Mouse (Mus musculus): ENCODE results near the gene Nfam1. TPM values are rescaled to one million over a fixed set of nuclear protein-coding genes. Genes with fewer than 3 reads are reported as not detected.
A peak's percentile ranks its signal among the peaks of the same experiment; 100 is the strongest.
"Not testable (repeated sequence)": the region's sequence is repeated elsewhere in the genome, so short reads cannot be mapped to it uniquely, and the experiment has no call there.

Nfam1 gene
- polyA plus RNA-seq (2015; fragmentation: Nextera tagmentation; extraction: Ambion mirVana) = 2.1 and 2.7 TPM in 2 replicates

DNA sequence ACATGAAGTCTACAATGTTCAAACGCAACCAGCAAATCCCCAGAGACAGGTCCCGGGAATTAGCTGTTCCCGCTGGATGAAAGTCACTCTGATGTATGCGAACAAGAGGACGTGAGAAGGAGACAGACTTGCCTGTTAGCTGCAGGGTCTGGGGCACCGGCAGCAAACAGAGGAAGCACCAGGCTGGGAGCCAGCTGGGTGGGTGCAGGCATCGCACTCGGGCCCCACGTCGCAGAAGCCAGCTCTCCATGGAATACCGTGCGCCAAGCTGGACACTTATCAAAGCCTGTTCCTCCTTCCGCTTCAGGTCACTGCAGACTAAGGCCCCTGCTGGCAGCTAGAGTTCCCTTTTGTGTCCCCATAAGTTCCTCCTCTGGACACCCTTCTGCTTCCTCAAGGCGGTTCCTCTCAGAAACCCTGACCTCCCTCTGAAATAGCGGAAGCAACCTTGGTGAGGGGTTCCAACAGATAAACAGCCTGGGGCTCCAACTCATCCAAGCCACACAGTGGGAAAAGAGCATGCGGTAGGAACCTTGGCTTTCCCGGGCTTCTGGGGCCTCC, at the start of gene Nfam1:
Gene Nfam1 (minus strand): TSS at position 326 of the 561 bp plus-strand sequence.
- no peak for ATAC-seq (ENCODE audit: low FRiP score, low read depth)
- peaks cover 51% of the 10 kb centered on the region for H3K4me1 ChIP-seq (replicated peaks)
- 0 out of 2 replicates have a peak within 1 kb of the TSS, but pooled peaks have one; percentile 47 for H3K4me2 ChIP-seq

DNA sequence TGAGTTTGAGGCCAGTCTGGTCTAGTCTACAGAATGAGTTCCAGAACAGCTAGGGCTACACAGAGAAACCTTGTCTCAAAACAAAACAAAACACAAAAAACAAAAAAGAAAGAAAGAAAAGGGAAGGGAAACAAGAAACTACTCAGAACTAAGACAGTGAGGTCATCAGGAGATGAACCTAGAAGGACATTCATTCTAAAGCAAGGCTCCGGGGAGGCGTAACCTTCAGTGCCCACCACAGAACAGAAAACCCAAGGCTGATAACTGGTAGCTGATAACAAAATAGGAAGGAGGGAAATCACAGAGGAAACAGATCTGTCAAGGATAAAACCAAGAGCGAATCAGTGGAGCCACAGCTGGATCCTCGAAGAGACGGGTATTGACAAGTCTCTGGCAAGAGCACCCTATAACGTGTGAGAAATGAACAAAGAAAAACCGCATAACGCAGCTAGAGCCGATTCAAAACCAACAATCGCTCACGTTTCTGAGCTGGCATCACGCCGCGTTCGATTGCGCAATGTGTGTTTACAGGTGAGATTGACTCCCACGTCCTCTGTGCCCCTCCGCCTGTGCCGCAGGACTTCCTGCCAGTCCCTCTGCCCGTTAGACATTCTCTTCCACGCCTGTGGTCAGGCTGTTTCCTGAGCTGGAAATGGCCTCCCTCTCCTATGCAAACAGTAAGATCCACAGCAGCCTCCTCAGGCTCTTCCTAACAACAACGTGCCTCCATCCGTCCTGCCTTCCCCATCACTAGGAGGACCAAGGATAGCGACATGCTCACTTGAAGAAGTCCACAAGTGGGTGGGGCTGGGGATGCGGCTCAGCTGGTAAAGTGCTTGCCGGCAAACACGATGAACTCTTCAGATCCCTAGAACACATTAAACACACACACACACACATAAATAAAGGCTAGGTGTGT, 42.8 kb upstream of the Nfam1 start:
- Histone ChIP-seq H3K9me3 (no peaks in the 10 kb centered on the region), H3K9ac (no peak overlapping the region), H3K27ac (replicated peaks) (no peak overlapping the region), H3K4me3 (no peak overlapping the region), H3K4me1 (replicated peaks) (no peaks in the 10 kb centered on the region), H3K27me3 (no peaks in the 10 kb centered on the region), H3K36me3 (no peaks in the 10 kb centered on the region), H3K4me2 (no peak overlapping the region)
- ATAC-seq (ENCODE audit: low FRiP score, low read depth) = no peak
- 69% methylated on average over 27 of the region's 27 CpGs for WGBS

More for the DNA sequence above, at the start of gene Nfam1:
- no peaks in the 10 kb centered on the region; the same call in 1 of the 2 replicates for H3K27me3 ChIP-seq
- H3K36me3 ChIP-seq = no peaks in the 10 kb centered on the region
- H3K9ac ChIP-seq = no peak within 1 kb of the TSS
- no peaks in the 10 kb centered on the region for H3K9me3 ChIP-seq
- 27% methylated on average over 17 of the region's 17 CpGs for WGBS
- no peak within 1 kb of the TSS; the same call in 1 of the 2 replicates for H3K27ac ChIP-seq (replicated peaks)
- H3K4me3 ChIP-seq = no peak within 1 kb of the TSS

DNA sequence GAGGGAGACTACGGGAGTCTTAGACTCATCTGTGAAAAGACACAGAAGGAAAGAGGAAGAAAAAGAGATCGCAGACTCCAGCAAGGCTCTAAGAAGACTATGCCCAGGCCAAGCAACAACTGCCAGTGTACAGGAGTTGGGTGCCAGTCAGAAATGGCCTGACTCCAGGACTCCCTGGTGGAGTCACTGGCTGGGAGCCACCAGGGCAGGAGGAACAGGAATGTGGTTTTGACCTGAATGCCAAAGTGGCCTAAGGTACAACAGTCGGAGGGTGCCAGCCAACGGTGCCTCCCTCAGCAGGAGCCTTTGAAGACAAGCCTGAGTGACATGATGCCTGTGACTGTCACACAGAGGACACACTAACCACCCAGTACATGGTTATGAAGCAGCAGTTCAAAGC, 41.1 kb upstream of the Nfam1 start:
- Histone ChIP-seq H3K9me3 (no peaks in the 10 kb centered on the region), H3K27me3 (no peaks in the 10 kb centered on the region), H3K9ac (no peak overlapping the region), H3K4me1 (replicated peaks) (no peaks in the 10 kb centered on the region), H3K36me3 (no peaks in the 10 kb centered on the region), H3K27ac (replicated peaks) (no peak overlapping the region), H3K4me3 (no peak overlapping the region), H3K4me2 (no peak overlapping the region)
- ATAC-seq (ENCODE audit: low FRiP score, low read depth) = no peak
- WGBS = 74% methylated on average over 4 of the region's 4 CpGs

DNA sequence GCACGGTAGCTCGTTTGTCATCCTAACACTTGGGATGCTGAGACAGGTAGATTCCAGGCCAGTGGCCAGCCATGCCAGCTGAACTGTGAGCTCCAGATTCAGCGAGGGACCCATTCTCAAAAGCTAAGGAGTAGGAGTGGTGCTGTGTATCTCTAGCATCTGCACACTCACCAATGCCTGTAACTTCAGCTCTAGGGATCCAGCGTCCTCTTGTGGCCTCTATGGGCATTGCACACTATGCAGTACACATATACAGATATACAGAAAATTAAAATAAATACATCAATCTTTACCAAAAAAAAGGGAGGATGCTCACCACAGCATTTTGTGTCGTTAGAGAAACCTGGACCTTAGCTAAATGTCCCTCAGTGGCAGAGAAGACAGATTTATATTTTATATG, 38.6 kb upstream of the Nfam1 start:
- ATAC-seq (ENCODE audit: low FRiP score, low read depth) = no peak
- Histone ChIP-seq H3K9me3 (no peaks in the 10 kb centered on the region), H3K4me3 (no peak overlapping the region), H3K27me3 (no peaks in the 10 kb centered on the region), H3K27ac (replicated peaks) (no peak overlapping the region), H3K36me3 (no peaks in the 10 kb centered on the region), H3K9ac (no peak overlapping the region), H3K4me1 (replicated peaks) (no peaks in the 10 kb centered on the region), H3K4me2 (no peak overlapping the region)
- WGBS = 87% methylated on average over 5 of the region's 5 CpGs

DNA sequence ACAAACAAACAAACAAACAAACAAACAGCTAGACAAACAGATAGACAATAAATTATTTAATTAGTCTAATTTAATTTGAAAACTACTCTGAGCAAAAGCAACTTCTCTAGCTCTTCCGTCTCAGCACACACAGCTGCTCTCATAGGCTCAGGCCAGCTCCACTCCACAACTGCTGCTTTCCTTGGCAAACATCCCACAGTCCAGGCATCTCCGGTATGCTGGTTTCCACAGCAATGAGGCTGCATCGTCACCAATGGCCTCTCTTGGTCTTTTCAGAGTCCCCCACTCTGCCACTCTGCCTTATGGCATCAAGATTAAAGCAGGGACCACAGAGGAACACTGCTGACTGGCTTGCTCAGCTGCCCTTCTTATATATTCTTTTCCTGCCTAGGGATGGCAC, 37.8 kb upstream of the Nfam1 start:
- WGBS = 61% methylated on average over 3 of the region's 3 CpGs
- H3K4me2 ChIP-seq = no peak overlapping the region
- no peaks in the 10 kb centered on the region for H3K9me3 ChIP-seq
- no peaks in the 10 kb centered on the region for H3K27me3 ChIP-seq
- no peaks in the 10 kb centered on the region for H3K36me3 ChIP-seq
- peak; percentile 71 for ATAC-seq (ENCODE audit: low FRiP score, low read depth)
- no peak overlapping the region for H3K9ac ChIP-seq
- H3K4me1 ChIP-seq (replicated peaks) = no peaks in the 10 kb centered on the region
- H3K27ac ChIP-seq (replicated peaks) = 0 out of 2 replicates have a peak overlapping the region, but pooled peaks have one; percentile 25
- no peak overlapping the region for H3K4me3 ChIP-seq

DNA sequence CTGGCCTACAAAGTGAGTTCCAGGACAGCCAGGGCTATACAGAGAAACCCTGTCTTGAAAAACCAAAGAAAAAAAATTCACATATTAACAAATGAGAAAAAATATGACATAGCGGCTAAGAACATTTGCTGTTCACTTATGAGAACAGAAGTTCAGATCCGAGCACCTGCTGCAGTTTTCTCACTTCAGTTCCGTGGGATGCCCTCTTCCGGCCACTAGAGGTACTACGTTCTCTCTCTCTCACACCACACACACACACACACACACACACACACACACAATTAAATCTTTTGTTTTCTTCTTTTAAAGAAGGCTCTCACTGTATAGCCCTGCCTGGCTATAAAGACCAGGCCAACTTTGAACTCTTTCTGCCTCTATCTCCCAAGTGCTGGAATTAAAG, 35.2 kb upstream of the Nfam1 start:
- H3K27ac ChIP-seq (replicated peaks) = no peak overlapping the region
- H3K9ac ChIP-seq = no peak overlapping the region
- no peaks in the 10 kb centered on the region for H3K9me3 ChIP-seq
- no peak overlapping the region for H3K4me2 ChIP-seq
- H3K4me1 ChIP-seq (replicated peaks) = no peaks in the 10 kb centered on the region
- 96% methylated on average over 5 of the region's 5 CpGs for WGBS
- no peaks in the 10 kb centered on the region for H3K36me3 ChIP-seq
- no peaks in the 10 kb centered on the region for H3K27me3 ChIP-seq
- no peak overlapping the region for H3K4me3 ChIP-seq
- no peak for ATAC-seq (ENCODE audit: low FRiP score, low read depth)

DNA sequence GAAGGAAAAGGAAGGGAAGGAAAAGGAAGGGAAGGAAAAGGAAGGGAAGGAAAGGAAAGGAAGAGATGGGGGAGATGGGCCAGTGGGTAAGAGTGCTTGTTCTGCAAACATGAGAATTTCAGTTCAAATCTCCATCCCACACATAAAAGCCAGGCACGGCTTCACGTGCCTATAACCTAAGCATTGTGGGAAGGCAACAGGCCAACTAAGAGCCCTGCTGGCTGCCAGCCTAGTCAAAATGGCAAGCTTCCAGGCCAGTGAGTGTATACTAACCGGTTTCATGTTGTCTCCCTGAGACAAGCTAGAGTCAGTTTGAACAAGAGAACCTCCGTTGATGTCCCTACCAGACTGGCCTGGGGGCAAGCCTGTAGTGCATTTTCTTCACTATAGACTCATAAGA, 32.4 kb upstream of the Nfam1 start:
- Histone ChIP-seq H3K9me3 (no peaks in the 10 kb centered on the region), H3K4me2 (no peak overlapping the region), H3K4me3 (no peak overlapping the region), H3K4me1 (replicated peaks) (no peaks in the 10 kb centered on the region), H3K27me3 (no peaks in the 10 kb centered on the region), H3K27ac (replicated peaks) (no peak overlapping the region), H3K36me3 (no peaks in the 10 kb centered on the region), H3K9ac (no peak overlapping the region)
- 47% methylated on average over 4 of the region's 4 CpGs for WGBS
- no peak for ATAC-seq (ENCODE audit: low FRiP score, low read depth)

DNA sequence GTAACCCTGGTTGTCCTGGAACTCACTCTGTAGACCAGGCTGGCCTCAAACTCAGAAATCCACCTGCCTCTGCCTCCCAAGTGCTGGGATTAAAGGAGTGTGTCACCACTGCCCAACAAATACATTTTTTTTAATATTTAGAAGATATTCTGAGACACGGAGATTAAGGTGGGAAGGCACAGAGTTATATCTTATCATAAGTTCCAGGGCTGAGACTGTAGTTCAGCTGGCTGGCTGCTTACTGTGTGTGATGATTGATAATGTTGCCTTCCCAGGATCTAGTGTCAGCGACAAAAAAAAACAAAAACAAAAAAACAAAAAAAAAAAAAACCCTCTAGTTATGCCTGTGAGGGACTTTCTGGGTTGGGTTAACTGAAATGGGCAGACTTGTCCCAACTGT, 29.5 kb upstream of the Nfam1 start:
- not testable (repeated sequence) for H3K9ac ChIP-seq; H3K4me3 ChIP-seq; H3K27me3 ChIP-seq; H3K9me3 ChIP-seq; ATAC-seq (ENCODE audit: low FRiP score, low read depth); H3K27ac ChIP-seq (replicated peaks); H3K36me3 ChIP-seq; H3K4me2 ChIP-seq
- peaks cover 23% of the 10 kb centered on the region for H3K4me1 ChIP-seq (replicated peaks)
- 90% methylated on average over 2 of the region's 2 CpGs for WGBS

DNA sequence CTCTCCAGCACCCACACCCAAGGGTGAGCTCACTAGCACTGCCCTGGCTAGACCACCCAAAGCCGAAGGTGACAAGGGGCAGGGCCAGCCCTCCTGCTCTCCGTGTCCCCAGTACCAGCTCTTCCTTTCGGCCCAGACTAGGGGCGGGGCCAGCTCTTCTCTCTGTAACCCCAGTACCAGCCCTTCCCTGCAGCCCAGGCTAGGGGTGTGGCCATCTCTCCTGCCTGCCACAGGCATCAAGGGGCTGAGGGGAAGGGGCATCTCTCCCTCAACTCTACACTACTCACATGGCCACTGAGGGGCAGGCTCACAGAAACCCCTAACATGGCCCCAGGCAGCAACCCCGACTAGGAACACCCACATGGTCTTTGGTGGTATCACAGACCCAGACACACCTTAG, 28.6 kb upstream of the Nfam1 start:
- Histone ChIP-seq H3K27ac (replicated peaks) (no peak overlapping the region), H3K36me3 (no peaks in the 10 kb centered on the region), H3K9ac (no peak overlapping the region), H3K4me2 (no peak overlapping the region), H3K27me3 (no peaks in the 10 kb centered on the region), H3K4me1 (replicated peaks) (peaks cover 29% of the 10 kb centered on the region), H3K4me3 (no peak overlapping the region), H3K9me3 (no peaks in the 10 kb centered on the region)
- 24% methylated on average over 5 of the region's 5 CpGs for WGBS
- ATAC-seq (ENCODE audit: low FRiP score, low read depth) = peak; percentile 43; the same call in 1 of the 2 replicates

DNA sequence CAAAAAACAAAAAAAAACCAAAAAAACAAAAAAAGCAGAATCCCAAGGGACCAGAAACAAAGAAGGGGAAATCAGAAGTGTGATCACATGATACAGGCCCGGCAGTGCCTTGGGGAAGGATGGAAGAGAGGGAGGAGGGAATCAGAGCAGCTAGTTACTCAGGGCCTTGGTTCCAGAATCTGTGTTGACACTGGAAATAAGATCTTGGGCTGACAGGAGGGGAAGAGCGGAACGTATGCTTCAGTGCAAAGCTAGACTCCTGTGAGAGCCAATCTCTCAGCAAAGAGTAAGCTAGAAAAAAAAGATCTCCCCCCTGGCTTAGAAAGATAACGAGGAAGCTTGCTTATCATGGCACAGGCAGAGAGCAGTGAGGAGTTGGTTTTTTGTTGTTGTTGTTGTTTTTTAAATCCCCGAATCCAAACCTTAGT, 26.1 kb upstream of the Nfam1 start:
- Histone ChIP-seq H3K9ac (no peak overlapping the region), H3K36me3 (no peaks in the 10 kb centered on the region), H3K4me2 (no peak overlapping the region), H3K9me3 (no peaks in the 10 kb centered on the region), H3K4me1 (replicated peaks) (peaks cover 42% of the 10 kb centered on the region), H3K27ac (replicated peaks) (peak overlapping the region; percentile 51; the same call in 1 of the 2 replicates), H3K4me3 (no peak overlapping the region), H3K27me3 (no peaks in the 10 kb centered on the region)
- WGBS = 32% methylated on average over 5 of the region's 5 CpGs
- ATAC-seq (ENCODE audit: low FRiP score, low read depth) = no peak

DNA sequence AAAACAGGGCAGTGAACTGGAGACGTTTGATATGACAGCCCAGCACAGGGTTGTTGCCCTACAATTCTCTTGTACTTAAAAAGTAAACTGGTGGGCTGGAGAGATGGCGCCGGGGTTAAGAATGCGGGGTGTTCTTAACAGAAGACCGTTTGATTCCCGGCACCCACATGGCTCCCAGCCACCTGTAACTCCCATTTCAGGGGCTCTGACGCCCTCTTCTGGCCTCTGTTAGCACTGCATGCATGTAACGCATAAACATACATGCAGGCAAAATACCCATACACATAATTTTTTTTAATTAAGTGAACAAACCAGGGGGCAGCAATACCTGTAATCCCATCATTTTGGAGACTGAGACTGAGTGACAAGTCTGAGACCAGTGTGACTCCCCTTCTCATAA, 24.4 kb upstream of the Nfam1 start:
- H3K9ac ChIP-seq = no peak overlapping the region
- no peak for ATAC-seq (ENCODE audit: low FRiP score, low read depth)
- H3K4me3 ChIP-seq = no peak overlapping the region
- no peaks in the 10 kb centered on the region for H3K9me3 ChIP-seq
- peak overlapping the region; percentile 76; the same call in 1 of the 2 replicates for H3K4me2 ChIP-seq
- H3K4me1 ChIP-seq (replicated peaks) = peaks cover 49% of the 10 kb centered on the region
- H3K27ac ChIP-seq (replicated peaks) = peak overlapping the region; percentile 90
- H3K36me3 ChIP-seq = no peaks in the 10 kb centered on the region
- 66% methylated on average over 8 of the region's 8 CpGs for WGBS
- no peaks in the 10 kb centered on the region for H3K27me3 ChIP-seq

DNA sequence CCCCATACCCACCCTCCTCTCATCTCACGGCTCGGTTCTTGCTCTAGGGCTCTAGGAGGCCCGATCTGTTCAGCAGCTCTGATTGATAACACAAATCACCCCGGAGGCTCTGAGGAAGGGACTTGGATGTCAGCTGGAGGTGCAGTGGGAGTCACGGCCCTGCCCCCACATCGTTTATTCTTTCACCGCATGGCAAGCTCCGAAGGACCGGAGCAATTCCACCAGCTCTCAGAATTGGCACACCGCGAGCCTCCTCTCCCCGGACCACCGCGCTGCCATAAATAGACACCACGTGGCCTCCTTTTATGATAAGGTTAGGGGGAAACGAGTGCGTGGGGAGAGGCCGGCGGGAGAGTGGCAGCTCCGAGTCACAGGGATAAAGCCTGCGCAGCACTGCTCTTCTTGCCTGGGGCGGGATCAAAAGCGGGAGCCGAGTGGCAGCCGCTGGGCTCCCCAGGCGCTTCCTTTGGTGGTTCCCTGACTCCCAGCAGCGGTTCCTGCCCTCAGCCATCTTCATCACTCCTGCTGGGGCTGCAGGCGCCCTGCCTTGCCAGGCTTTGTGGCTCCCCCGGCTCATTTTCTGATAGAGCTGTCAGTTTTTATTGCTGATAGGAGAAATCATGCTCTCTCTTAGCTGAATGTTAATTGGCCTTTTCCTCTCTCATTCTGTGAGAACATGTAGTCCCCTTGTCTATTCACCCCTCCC, 23.4 kb upstream of the Nfam1 start:
- ATAC-seq (ENCODE audit: low FRiP score, low read depth) = peak; percentile 69
- peak overlapping the region; percentile 90 for H3K27ac ChIP-seq (replicated peaks)
- H3K9ac ChIP-seq = peak overlapping the region; percentile 41
- H3K4me2 ChIP-seq = peak overlapping the region; percentile 76
- H3K4me3 ChIP-seq = peak overlapping the region; percentile 37
- H3K36me3 ChIP-seq = no peaks in the 10 kb centered on the region
- no peaks in the 10 kb centered on the region for H3K27me3 ChIP-seq
- under 1% methylated on average over 29 of the region's 29 CpGs for WGBS
- peaks cover 49% of the 10 kb centered on the region for H3K4me1 ChIP-seq (replicated peaks)
- H3K9me3 ChIP-seq = no peaks in the 10 kb centered on the region
